Mouse (Mus musculus) kidney, adult 2 months (tissue): Measurements from ENCODE around the gene Nfib.

ENCODE experiments used
- CTCF ChIP-seq: fragments of 200-500 bp; conservative IDR thresholded peaks from 2 replicates; pipeline ENCODE4 v1.5.1; 2011; ENCODE audit warnings: low read depth, mild to moderate bottlenecking, control low read depth, low read length, moderate library complexity, mixed read lengths; ENCODE audit not compliant: insufficient read depth, insufficient read length
- POLR2A ChIP-seq: fragments of 200-500 bp; IDR thresholded peaks from one replicate; pipeline ENCODE4 v1.6.1; 2011; ENCODE audit warnings: low read depth, low read length, control low read depth

DNA sequence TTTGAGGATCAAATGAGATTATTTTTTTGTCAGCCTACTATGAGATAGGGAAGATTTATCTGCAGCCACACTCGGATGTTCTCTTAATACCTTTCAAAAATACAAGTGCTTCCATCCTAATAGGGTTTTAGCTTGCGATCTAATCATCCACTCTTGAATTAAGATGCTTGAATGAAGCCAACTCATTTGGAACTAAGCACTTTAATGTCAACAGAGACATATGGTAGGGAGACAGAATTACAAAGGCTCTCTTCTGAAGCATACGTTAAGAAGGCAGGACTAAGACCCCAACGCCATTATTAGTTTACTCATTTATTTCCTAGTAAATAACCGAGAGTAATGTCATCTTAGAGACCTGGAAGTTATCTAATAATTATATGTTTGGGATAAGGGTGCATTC lies 68.9 kb downstream of the Nfib start:
- no peak for TF ChIP-seq POLR2A
- TF ChIP-seq CTCF: no peak
